Mouse (Mus musculus) olfactory bulb, adult 2 months (tissue): Measurements from ENCODE around the gene Aldh8a1.

Source experiments
- CTCF ChIP-seq: fragments of 200-500 bp; IDR thresholded peaks from 2 replicates; pipeline ENCODE4 v1.5.1; 2012; ENCODE audit warnings: low read depth, mild to moderate bottlenecking, low read length, moderate library complexity; ENCODE audit not compliant: insufficient read depth
- POLR2A ChIP-seq: fragments of 200-500 bp; IDR thresholded peaks from 2 replicates; pipeline ENCODE4 v1.6.1; 2012; ENCODE audit warnings: mild to moderate bottlenecking, low read depth, low read length, moderate library complexity; ENCODE audit not compliant: insufficient read depth

GRCm38 (mm10) chr10:21342331-21343005, 34.6 kb upstream of the Aldh8a1 start:
- TF ChIP-seq POLR2A, result no peak
- TF ChIP-seq CTCF, result no peak
